Mouse (Mus musculus) forebrain, embryonic 14.5 days (tissue): ENCODE measurements at regions not wholly inside any gene's neighbourhood (a gene's known extent, or its start where the extent isn't known, plus 50 kb on each side); places are given as distances from the start of the nearest gene placed in this dataset.
"Not testable (repeated sequence)": the region's sequence is repeated elsewhere in the genome, so short reads cannot be mapped to it uniquely, and the experiment has no call there.

Experiments used
- ATAC-seq: fragments of 200-750 bp; cut with Nextera tagmentation; 2 replicates; pipeline ENCODE4 v1.8.0; 2017; ENCODE audit warnings: mild to moderate bottlenecking, moderate library complexity
- DNase-seq: peaks from one replicate; pipeline ENCODE4 v3.0.0-alpha.2; 2015; ENCODE audit warnings: low spot score
- H3K27ac ChIP-seq: fragments of 300-500 bp; sonication (generic); 2 replicates; pipeline ENCODE4 v1.5.1; 2014; ENCODE audit warnings: low read depth, mild to moderate bottlenecking, control low read depth, low read length, moderate library complexity
- H3K27me3 ChIP-seq: fragments of 300-500 bp; sonication (generic); replicated peaks from 2 replicates; pipeline ENCODE4 v1.6.1; 2014; ENCODE audit warnings: low read length, control low read depth, mixed read lengths; ENCODE audit not compliant: control insufficient read depth, insufficient read depth
- H3K36me3 ChIP-seq: fragments of 300-500 bp; sonication (generic); 2 replicates; pipeline ENCODE4 v1.6.1; 2014; ENCODE audit warnings: low read length, control low read depth; ENCODE audit not compliant: control insufficient read depth, insufficient read depth
- H3K4me1 ChIP-seq: fragments of 300-500 bp; sonication (generic); 2 replicates; pipeline ENCODE4 v1.6.1; 2014; ENCODE audit warnings: antibody characterized with exemption, low read length, control low read depth; ENCODE audit not compliant: control insufficient read depth, insufficient read depth
- H3K4me2 ChIP-seq: fragments of 300-500 bp; sonication (generic); 2 replicates; pipeline ENCODE4 v1.6.1; 2014; ENCODE audit warnings: mild to moderate bottlenecking, control low read depth, low read length
- H3K4me3 ChIP-seq: fragments of 300-500 bp; sonication (generic); 2 replicates; pipeline ENCODE4 v1.5.1; 2014; ENCODE audit warnings: low read depth, low read length, control low read depth
- H3K9ac ChIP-seq: fragments of 300-500 bp; sonication (generic); 2 replicates; pipeline ENCODE4 v1.6.1; 2014; ENCODE audit warnings: mild to moderate bottlenecking, low read length, control low read depth, moderate library complexity
- H3K9me3 ChIP-seq: fragments of 300-500 bp; sonication (generic); replicated peaks from 2 replicates; pipeline ENCODE4 v1.6.1; 2016; ENCODE audit warnings: low read length, control low read depth, mixed read lengths; ENCODE audit not compliant: control insufficient read depth
- WGBS: fragments of 180-500 bp; shearing (Covaris S2); extraction: QIAGEN DNeasy Blood & Tissue Kit; methylation state at CpG from one replicate; pipeline ENCODE4 v1.1.7; 2014; 5-methylcytosine and 5-hydroxymethylcytosine counted together

GRCm38 (mm10) chr1:43299490-43300302 is 102.9 kb upstream of the Fhl2 start:
- no peak overlapping the region for H3K4me3 ChIP-seq
- H3K27me3 ChIP-seq: no peaks in the 10 kb centered on the region
- no peak overlapping the region for H3K4me2 ChIP-seq
- 55% methylated on average over 7 of the region's 7 CpGs for WGBS
- no peak overlapping the region for H3K9ac ChIP-seq
- no peaks in the 10 kb centered on the region for H3K36me3 ChIP-seq
- no peaks in the 10 kb centered on the region for H3K4me1 ChIP-seq
- DNase-seq: peak; percentile 89
- ATAC-seq: peak; percentile 89
- no peaks in the 10 kb centered on the region for H3K9me3 ChIP-seq
- H3K27ac ChIP-seq: no peak overlapping the region

DNA sequence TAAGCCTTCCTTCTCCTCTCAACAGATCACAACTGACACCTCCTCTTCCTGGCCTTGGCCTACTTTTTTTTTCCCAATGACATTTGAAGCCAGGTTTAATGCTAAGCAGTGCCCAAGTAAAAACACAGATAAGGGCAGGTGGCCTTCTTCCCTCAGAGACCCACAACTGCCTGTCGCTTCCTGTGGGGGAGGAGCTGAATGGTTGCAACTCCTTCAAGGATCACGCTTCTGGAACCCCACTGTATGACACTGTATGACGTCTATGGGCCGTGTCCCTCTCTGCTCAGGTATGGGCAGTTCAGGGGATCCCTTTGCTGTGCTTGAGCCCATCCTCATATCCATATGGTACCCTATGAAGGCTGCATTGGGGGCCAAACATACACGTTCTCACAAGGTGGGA is 103.9 kb upstream of the Fhl2 start:
- Histone ChIP-seq H3K27me3 (no peaks in the 10 kb centered on the region), H3K4me2 (no peak overlapping the region), H3K27ac (no peak overlapping the region), H3K36me3 (no peaks in the 10 kb centered on the region), H3K4me3 (no peak overlapping the region), H3K4me1 (no peaks in the 10 kb centered on the region), H3K9me3 (no peaks in the 10 kb centered on the region), H3K9ac (no peak overlapping the region)
- 84% methylated on average over 5 of the region's 5 CpGs for WGBS
- DNase-seq (no peak), ATAC-seq (no peak)

DNA sequence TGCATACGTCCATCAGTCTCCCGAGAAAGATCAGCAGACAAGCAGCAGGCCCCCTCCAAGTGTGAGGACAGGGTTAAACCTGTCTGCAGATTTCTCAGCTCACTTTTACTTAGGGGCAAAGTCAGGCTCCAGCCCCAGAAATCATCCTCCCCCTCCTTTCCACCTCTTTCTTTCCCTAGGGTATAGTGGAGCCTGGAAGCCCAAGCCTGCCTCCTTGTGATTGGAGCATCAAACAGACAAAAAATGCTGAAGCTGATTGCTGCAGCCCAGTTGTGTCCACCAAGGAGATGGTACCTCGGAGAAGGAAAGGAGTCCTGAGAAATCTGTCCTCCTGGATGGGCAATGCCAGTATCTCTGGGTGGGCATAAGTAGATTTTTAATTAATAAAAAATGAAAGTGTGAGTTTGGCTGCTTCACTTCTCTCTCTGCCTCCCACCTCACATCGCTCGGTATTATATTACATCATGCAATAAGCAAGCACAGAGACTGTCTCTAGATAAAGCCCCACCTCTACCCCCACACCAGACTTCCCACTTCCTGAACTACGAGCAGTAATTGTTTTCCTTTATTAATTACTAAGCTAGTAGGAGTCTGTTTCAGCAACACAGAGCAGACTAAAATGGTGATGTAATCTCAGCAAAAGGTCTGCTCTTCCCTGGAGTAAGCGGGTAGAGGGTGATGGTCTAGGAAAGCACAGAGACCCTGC is 105.2 kb upstream of the Fhl2 start:
- ATAC-seq (no peak), DNase-seq (no peak)
- no peak overlapping the region for H3K27ac ChIP-seq
- no peaks in the 10 kb centered on the region for H3K36me3 ChIP-seq
- no peaks in the 10 kb centered on the region for H3K9me3 ChIP-seq
- H3K4me3 ChIP-seq: no peak overlapping the region
- 78% methylated on average over 7 of the region's 7 CpGs for WGBS
- H3K4me1 ChIP-seq: no peaks in the 10 kb centered on the region
- H3K9ac ChIP-seq: no peak overlapping the region
- H3K4me2 ChIP-seq: no peak overlapping the region
- H3K27me3 ChIP-seq: no peaks in the 10 kb centered on the region

GRCm38 (mm10) chr1:43302657-43303056 is 105.9 kb upstream of the Fhl2 start:
- Histone ChIP-seq H3K9me3 (no peaks in the 10 kb centered on the region), H3K4me2 (no peak overlapping the region), H3K4me3 (no peak overlapping the region), H3K27ac (no peak overlapping the region), H3K27me3 (no peaks in the 10 kb centered on the region), H3K9ac (no peak overlapping the region), H3K36me3 (no peaks in the 10 kb centered on the region), H3K4me1 (no peaks in the 10 kb centered on the region)
- ATAC-seq: no peak
- no peak for DNase-seq
- WGBS: 89% methylated on average over 7 of the region's 7 CpGs

- DNase-seq (no peak), ATAC-seq (no peak)
- H3K27ac ChIP-seq: no peak overlapping the region
- H3K36me3 ChIP-seq: no peaks in the 10 kb centered on the region
- H3K27me3 ChIP-seq: no peaks in the 10 kb centered on the region
- WGBS: 45% methylated on average over 9 of the region's 9 CpGs
- no peaks in the 10 kb centered on the region for H3K4me1 ChIP-seq
- H3K9ac ChIP-seq: no peak overlapping the region
- H3K4me2 ChIP-seq: no peak overlapping the region
- H3K4me3 ChIP-seq: no peak overlapping the region
- H3K9me3 ChIP-seq: no peaks in the 10 kb centered on the region
Measured at GRCm38 (mm10) chr1:43305349-43306278, 108.8 kb upstream of the Fhl2 start.

GRCm38 (mm10) chr1:43310711-43311695 is 114.2 kb upstream of the Fhl2 start:
- H3K27me3 ChIP-seq: no peaks in the 10 kb centered on the region
- H3K4me3 ChIP-seq: no peak overlapping the region
- H3K36me3 ChIP-seq: no peaks in the 10 kb centered on the region
- no peak overlapping the region for H3K4me2 ChIP-seq
- H3K27ac ChIP-seq: no peak overlapping the region
- H3K9me3 ChIP-seq: no peaks in the 10 kb centered on the region
- DNase-seq (no peak), ATAC-seq (0 out of 2 replicates have a peak, but pooled peaks have one; percentile 37)
- no peak overlapping the region for H3K9ac ChIP-seq
- WGBS: 50% methylated on average over 16 of the region's 16 CpGs
- no peaks in the 10 kb centered on the region for H3K4me1 ChIP-seq

DNA sequence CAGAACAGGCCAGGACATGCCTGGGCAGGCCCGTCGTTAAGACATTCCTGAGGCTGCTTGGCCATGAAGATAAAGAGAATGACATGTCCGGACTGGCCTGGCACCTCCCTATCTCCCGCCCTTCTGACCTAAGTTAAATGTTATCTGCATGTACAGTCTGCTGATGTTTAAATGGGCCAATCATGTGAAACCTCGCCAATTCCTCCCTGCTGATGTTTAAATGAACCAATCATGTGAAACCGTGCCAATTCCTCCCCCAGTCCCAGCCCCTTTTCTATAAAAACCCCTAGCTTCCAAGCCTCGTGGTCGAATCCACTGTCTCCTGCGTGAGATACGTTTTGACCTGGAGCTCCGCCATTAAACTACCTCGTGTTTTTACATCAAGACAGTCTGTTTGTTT is 119.5 kb upstream of the Fhl2 start:
- 90% methylated on average over 12 of the region's 12 CpGs for WGBS
- H3K9ac ChIP-seq, H3K9me3 ChIP-seq, DNase-seq, H3K36me3 ChIP-seq, H3K4me3 ChIP-seq, H3K27ac ChIP-seq, H3K4me1 ChIP-seq, H3K27me3 ChIP-seq, H3K4me2 ChIP-seq, ATAC-seq: not testable (repeated sequence)
